Mouse (Mus musculus) inflammation-experienced regulatory T-cells, adult 16 weeks (primary cell): ENCODE measurements around the gene Zfp709. TPM values are rescaled to one million over a fixed set of nuclear protein-coding genes. Genes with fewer than 3 reads are reported as not detected.

Source experiments
- polyA plus RNA-seq: library from polyadenylated mRNA; unstranded; fragments of 100-300 nt; shearing (Covaris generic); gene quantifications from one replicate; pipeline ENCODE4 v1.2.1, GENCODE M21; 2017

Gene Zfp709
- 17.1 TPM for polyA plus RNA-seq

DNA sequence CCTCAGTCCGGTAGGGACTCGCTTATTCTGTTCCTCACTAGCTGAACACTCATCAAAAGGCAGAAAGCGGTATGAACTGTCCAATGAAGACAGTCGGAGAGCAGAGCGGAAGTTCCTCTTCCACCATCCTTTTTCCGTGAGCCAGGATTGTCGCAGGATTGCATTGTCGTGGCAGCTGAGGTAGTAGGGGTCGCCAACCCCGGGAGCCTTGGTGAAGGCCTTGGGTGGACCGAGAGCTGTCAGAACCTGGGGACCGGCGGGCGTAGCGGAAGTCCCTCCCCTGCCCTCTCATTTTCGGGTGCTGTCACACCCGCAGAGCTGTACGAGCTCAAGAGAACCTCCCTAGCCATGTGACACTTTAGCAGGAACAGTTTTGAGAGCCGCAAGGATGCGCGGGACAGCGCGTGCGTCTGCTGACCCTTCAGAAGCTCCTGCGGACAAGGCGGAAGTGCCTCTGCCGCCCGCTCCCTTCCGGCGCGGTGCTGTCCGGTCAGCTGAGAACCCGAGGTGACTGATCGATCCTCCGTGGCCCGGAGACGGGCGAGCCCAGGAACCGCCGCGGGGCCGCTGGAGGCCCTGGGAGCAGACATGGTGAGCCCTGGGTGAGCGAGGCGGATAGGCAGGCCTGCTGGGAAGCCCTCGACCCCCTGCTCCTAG, at the start of gene Zfp709:
TSS of gene Zfp709 (plus strand) at position 402 of the 657 bp plus-strand sequence.

DNA sequence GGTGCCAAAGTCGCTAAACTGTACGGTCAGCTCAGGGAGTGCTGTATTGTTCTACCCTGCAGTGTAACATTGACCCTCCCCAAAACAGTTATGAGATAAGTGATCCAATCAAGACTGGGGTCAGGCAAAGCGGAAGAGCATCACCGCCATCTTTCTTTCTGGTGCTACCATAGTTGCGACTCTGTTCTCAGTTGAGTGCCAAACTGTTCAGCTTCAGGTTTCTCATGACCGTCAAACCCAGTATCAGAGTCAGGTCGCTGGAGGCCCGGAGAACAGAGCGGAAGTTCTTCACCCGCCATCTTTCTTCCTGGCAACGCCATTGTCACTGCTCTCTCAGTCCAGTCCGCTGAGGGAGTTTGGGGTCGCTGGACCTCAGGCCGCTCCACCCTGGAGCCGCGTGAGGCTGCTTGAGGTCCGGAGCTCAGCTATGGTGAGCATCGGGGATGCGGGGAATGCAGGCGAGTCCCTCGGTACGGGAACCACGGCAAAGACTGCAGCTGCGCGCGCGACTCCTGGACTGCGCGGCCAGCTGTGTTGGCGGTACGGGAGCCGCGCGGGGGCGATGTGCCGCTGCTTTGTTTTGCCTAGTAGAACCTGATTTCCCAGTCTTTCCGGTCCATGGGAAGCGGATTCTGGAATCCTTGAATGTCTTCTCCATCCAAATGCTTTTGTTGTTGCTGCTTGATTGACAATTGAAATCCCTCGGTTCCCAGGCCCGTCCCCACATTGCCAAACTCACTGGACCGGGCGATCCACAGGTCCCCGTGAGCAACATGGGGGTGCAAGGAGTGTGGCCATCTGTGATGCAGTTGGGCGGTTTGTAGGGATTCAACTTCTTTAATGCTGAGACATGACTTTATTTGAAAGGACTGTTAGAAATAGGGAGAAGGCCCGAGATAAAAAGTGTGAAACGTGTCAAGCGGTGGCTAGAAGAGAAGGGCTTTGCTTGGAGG, 26.8 kb downstream of the Zfp709 start, which contains the start of the genes Zfp882 and Zfp617:
TSS of gene Zfp882 (plus strand) at position 300 of the 953 bp plus-strand sequence.
TSS of gene Zfp617 (plus strand) at position 327 of the 953 bp plus-strand sequence.

Other genes starting within 250 kb of the Zfp709 start
- gene Unc13a, start 210.3 kb upstream of the Zfp709 start, polyA plus RNA-seq, result 0.55 TPM
- 200 TPM for gene Jak3, start 205.7 kb upstream of the Zfp709 start, polyA plus RNA-seq
- gene Insl3, start 192.8 kb upstream of the Zfp709 start, polyA plus RNA-seq, result 28.0 TPM
- gene B3gnt3, start 180.2 kb upstream of the Zfp709 start, polyA plus RNA-seq, result 8.0 TPM
- gene Fcho1, start 156.3 kb upstream of the Zfp709 start, polyA plus RNA-seq, result 283 TPM
- gene Zfp882, start 26.6 kb downstream of the Zfp709 start, polyA plus RNA-seq, result 7.6 TPM
- gene Zfp617, start 26.6 kb downstream of the Zfp709 start, polyA plus RNA-seq, result 23.7 TPM
- gene Zfp961, start 69.0 kb downstream of the Zfp709 start, polyA plus RNA-seq, result 30.8 TPM
- gene Cyp4f18, start 127.6 kb downstream of the Zfp709 start, polyA plus RNA-seq, result 1.6 TPM
- gene Olfr372, start 159.2 kb downstream of the Zfp709 start, polyA plus RNA-seq, result 0.18 TPM
- 0.44 TPM for gene Olfr373, start 201.2 kb downstream of the Zfp709 start, polyA plus RNA-seq
- not detected for gene Olfr374, start 225.0 kb downstream of the Zfp709 start, polyA plus RNA-seq